ENCODE assay signal across 8 mouse cellular contexts in genomic region chr13:54503278-54503603, GRCm38 (mm10). TPM values are rescaled to one million over a fixed set of nuclear protein-coding genes. Genes with fewer than 3 reads are reported as not detected.
DNase-seq lines count a peak whose midpoint lies in the region; ATAC-seq and TF ChIP-seq lines count a peak whose summit lies in the region.

No protein-coding gene starts in this region.

- DNase-seq in kidney, postnatal 10 days, result no peak
- DNase-seq in hindbrain, postnatal 0 days (ENCODE audit: low spot score), result no peak
- no peak for DNase-seq in left cerebral cortex, postnatal 4 days
- no peak for DNase-seq in MN1 (ENCODE audit: low spot score)

- H3K9me3 ChIP-seq in kidney, embryonic 15.5 days (replicated peaks), result no peaks in the 10 kb centered on the region
- H3K9me3 ChIP-seq in hindbrain, postnatal 0 days (ENCODE audit: low read length), result no peaks in the 10 kb centered on the region
- H3K9me3 ChIP-seq in midbrain, embryonic 16.5 days (replicated peaks; ENCODE audit: control insufficient read depth, low read length, poor library complexity, severe bottlenecking), result no peaks in the 10 kb centered on the region

- H3K9ac ChIP-seq in kidney, embryonic 15.5 days, result peak overlapping the region; percentile 67
- H3K9ac ChIP-seq in hindbrain, postnatal 0 days (replicated peaks; ENCODE audit: low read length), result peak overlapping the region; percentile 86
- H3K9ac ChIP-seq in midbrain, embryonic 16.5 days (ENCODE audit: low read depth, low read length), result peak overlapping the region; percentile 97

- H3K4me2 ChIP-seq in kidney, embryonic 15.5 days, result peak overlapping the region; percentile 90
- peak overlapping the region; percentile 84 for H3K4me2 ChIP-seq in hindbrain, postnatal 0 days (ENCODE audit: low read depth, low read length)
- peak overlapping the region; percentile 68 for H3K4me2 ChIP-seq in midbrain, embryonic 16.5 days (ENCODE audit: low read length)

- H3K4me1 ChIP-seq in kidney, embryonic 15.5 days, result peaks cover 22% of the 10 kb centered on the region
- no peaks in the 10 kb centered on the region for H3K4me1 ChIP-seq in hindbrain, postnatal 0 days (ENCODE audit: insufficient read depth, low read length)
- peaks cover 13% of the 10 kb centered on the region for H3K4me1 ChIP-seq in midbrain, embryonic 16.5 days (ENCODE audit: control insufficient read depth, insufficient read depth, low read length)

- ATAC-seq in kidney, embryonic 15.5 days (replicated peaks; ENCODE audit: low FRiP score), result peak; percentile 80; the same call in 1 of the 2 replicates
- peak; percentile 30; the same call in 1 of the 2 replicates for ATAC-seq in common myeloid progenitor, adult 5-6 weeks (replicated peaks; ENCODE audit: low read depth, poor library complexity, severe bottlenecking)
- ATAC-seq in hindbrain, postnatal 0 days, result peak; percentile 75; the same call in 1 of the 2 replicates
- no peak; the same call in 1 of the 2 replicates for ATAC-seq in midbrain, embryonic 16.5 days
- no peak; the same call in 1 of the 2 replicates for ATAC-seq in granulocyte monocyte progenitor cell, adult 5-6 weeks (replicated peaks; ENCODE audit: poor library complexity, severe bottlenecking)

- 2% methylated on average over 14 of the region's 14 CpGs for WGBS in kidney, embryonic 15.5 days
- WGBS in hindbrain, postnatal 0 days, result under 1% methylated on average over 14 of the region's 14 CpGs
- WGBS in midbrain, embryonic 16.5 days, result under 1% methylated on average over 14 of the region's 14 CpGs

- intact Hi-C loops in left cerebral cortex, postnatal 4 days (cut with DNase I), result no loop called here

- peak overlapping the region; percentile 67 for H3K4me3 ChIP-seq in kidney, embryonic 15.5 days (replicated peaks)
- H3K4me3 ChIP-seq in hindbrain, postnatal 0 days (ENCODE audit: low read length), result peak overlapping the region; percentile 69
- peak overlapping the region; percentile 83 for H3K4me3 ChIP-seq in midbrain, embryonic 16.5 days (ENCODE audit: low read depth, low read length)

- H3K27ac ChIP-seq in kidney, embryonic 15.5 days, result peak overlapping the region; percentile 74
- H3K27ac ChIP-seq in hindbrain, postnatal 0 days, result peak overlapping the region; percentile 88
- peak overlapping the region; percentile 90 for H3K27ac ChIP-seq in midbrain, embryonic 16.5 days (ENCODE audit: low read length)

- TF ChIP-seq CTCF in hindbrain, postnatal 0 days (IDR thresholded peaks at IDR 0.05; ENCODE audit: low read depth), result peak; percentile 18; the same call in 1 of the 2 replicates

- H3K36me3 ChIP-seq in kidney, embryonic 15.5 days, result no peaks in the 10 kb centered on the region
- H3K36me3 ChIP-seq in hindbrain, postnatal 0 days (ENCODE audit: insufficient read depth, low read length), result no peaks in the 10 kb centered on the region
- no peaks in the 10 kb centered on the region for H3K36me3 ChIP-seq in midbrain, embryonic 16.5 days (ENCODE audit: control insufficient read depth, insufficient read depth, low read length)

- H3K27me3 ChIP-seq in kidney, embryonic 15.5 days, result no peaks in the 10 kb centered on the region
- H3K27me3 ChIP-seq in hindbrain, postnatal 0 days (ENCODE audit: insufficient read depth, low read length), result no peaks in the 10 kb centered on the region
- no peaks in the 10 kb centered on the region for H3K27me3 ChIP-seq in midbrain, embryonic 16.5 days (ENCODE audit: control insufficient read depth, insufficient read depth, low read depth, low read length)

RNA-seq across cellular contexts. Expression of gene Simc1, which starts 0.3 kb away (rescaled TPM):
- polyA plus RNA-seq in kidney, embryonic 15.5 days (2015; fragmentation: Nextera tagmentation; extraction: Ambion mirVana), result 13.3 and 15.6 TPM in 2 replicates
- total RNA-seq in common myeloid progenitor, adult 5-6 weeks (2017), result 9.1 and 12.7 TPM in 2 replicates
- total RNA-seq in hindbrain, postnatal 0 days (2014; rRNA removed), result 17.1 and 18.3 TPM in 2 replicates
- polyA plus RNA-seq in hindbrain, postnatal 0 days (2015; fragmentation: Nextera tagmentation; extraction: Ambion mirVana), result 9.3 and 9.5 TPM in 2 replicates
- polyA plus RNA-seq in midbrain, embryonic 16.5 days (2015; fragmentation: Nextera tagmentation; extraction: Ambion mirVana), result 22.3 and 25.6 TPM in 2 replicates
- 10 to 100 TPM; 30.5 to 34.3 TPM for total RNA-seq in left cerebral cortex, postnatal 4 days (2021)
- total RNA-seq in granulocyte monocyte progenitor cell, adult 5-6 weeks (2014; fragmentation: Nextera tagmentation), result 10.6 and 16.1 TPM in 2 replicates
- total RNA-seq in granulocyte monocyte progenitor cell, adult 5-6 weeks (2017), result 6.3 and 7.5 TPM in 2 replicates

RNA-seq across cellular contexts. Expression of gene Thoc3, which starts 34.6 kb away (rescaled TPM):
- polyA plus RNA-seq in kidney, embryonic 15.5 days (2015; fragmentation: Nextera tagmentation; extraction: Ambion mirVana), result 118 and 129 TPM in 2 replicates
- 40.0 and 46.4 TPM in 2 replicates for total RNA-seq in common myeloid progenitor, adult 5-6 weeks (2017)
- 67.2 and 120 TPM in 2 replicates for total RNA-seq in hindbrain, postnatal 0 days (2014; rRNA removed)
- 107 and 108 TPM in 2 replicates for polyA plus RNA-seq in hindbrain, postnatal 0 days (2015; fragmentation: Nextera tagmentation; extraction: Ambion mirVana)
- polyA plus RNA-seq in midbrain, embryonic 16.5 days (2015; fragmentation: Nextera tagmentation; extraction: Ambion mirVana), result 107 and 110 TPM in 2 replicates
- 10 to 100 TPM; 43.8 to 45.4 TPM for total RNA-seq in left cerebral cortex, postnatal 4 days (2021)
- total RNA-seq in granulocyte monocyte progenitor cell, adult 5-6 weeks (2014; fragmentation: Nextera tagmentation), result 22.1 and 26.7 TPM in 2 replicates
- total RNA-seq in granulocyte monocyte progenitor cell, adult 5-6 weeks (2017), result 42.0 and 57.2 TPM in 2 replicates

Comparison
In these comparisons a context has a peak if more than half of its experiments do, and no peak if none do; other contexts are left out.
1. ATAC-seq: peak in kidney, embryonic 15.5 days (single experiment), common myeloid progenitor, adult 5-6 weeks (single experiment) and hindbrain, postnatal 0 days (single experiment); none in midbrain, embryonic 16.5 days (single experiment) and granulocyte monocyte progenitor cell, adult 5-6 weeks (single experiment).
2. Peak in every context shown above with its lines, with median percentiles within 50 percentile points of each other: H3K27ac ChIP-seq, H3K4me2 ChIP-seq, H3K4me3 ChIP-seq and H3K9ac ChIP-seq.